Mouse (Mus musculus): ENCODE data around the gene Ttll12. TPM values are rescaled to one million over a fixed set of nuclear protein-coding genes. Genes with fewer than 3 reads are reported as not detected.

The Ttll12 gene
- polyA plus RNA-seq, 1 experiment, result 105 TPM

DNA sequence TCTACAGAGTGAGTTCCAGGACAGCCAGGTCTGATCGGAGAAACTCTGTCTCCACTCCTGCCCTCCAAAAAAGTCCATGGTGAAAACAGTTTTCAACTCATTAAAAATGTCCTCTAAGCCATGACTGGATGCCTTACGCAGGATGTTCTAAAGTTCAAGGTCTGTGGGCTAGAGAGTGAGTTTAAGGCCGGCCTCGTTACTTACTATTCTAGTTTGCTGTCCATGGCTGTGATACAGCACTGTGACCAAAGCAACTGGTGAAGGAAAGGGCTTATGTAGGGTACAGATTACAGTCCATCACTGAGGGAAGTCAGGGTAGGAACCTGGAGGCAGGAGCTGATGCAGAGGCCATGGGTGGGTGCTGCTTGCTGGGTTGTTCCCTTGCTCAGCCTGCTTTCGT lies 26.4 kb downstream of the Ttll12 start:
- Histone ChIP-seq H3K36me3 (ENCODE audit: control insufficient read depth, insufficient read depth, low read length) (peaks cover 15% of the 10 kb centered on the region), H3K4me1 (replicated peaks; ENCODE audit: control insufficient read depth, insufficient read depth, low read length) (peaks cover 15% of the 10 kb centered on the region), H3K27ac (ENCODE audit: control insufficient read depth, insufficient read depth, low read length) (no peak overlapping the region), H3K27me3 (ENCODE audit: control insufficient read depth, insufficient read depth, low read length) (no peaks in the 10 kb centered on the region), H3K4me3 (ENCODE audit: control insufficient read depth, insufficient read depth, low read length) (no peak overlapping the region)
- 97% methylated on average over 5 of the region's 5 CpGs for WGBS
- DNase-seq, result no peak
- TF ChIP-seq CTCF (IDR thresholded peaks at IDR 0.05; ENCODE audit: borderline replicate concordance, control insufficient read depth, extremely low read depth, insufficient read depth, low read length, poor library complexity), result no peak
- no peak for TF ChIP-seq POLR2A (IDR thresholded peaks at IDR 0.05; ENCODE audit: control insufficient read depth, extremely low read depth, insufficient read depth, low read length, poor library complexity)

DNA sequence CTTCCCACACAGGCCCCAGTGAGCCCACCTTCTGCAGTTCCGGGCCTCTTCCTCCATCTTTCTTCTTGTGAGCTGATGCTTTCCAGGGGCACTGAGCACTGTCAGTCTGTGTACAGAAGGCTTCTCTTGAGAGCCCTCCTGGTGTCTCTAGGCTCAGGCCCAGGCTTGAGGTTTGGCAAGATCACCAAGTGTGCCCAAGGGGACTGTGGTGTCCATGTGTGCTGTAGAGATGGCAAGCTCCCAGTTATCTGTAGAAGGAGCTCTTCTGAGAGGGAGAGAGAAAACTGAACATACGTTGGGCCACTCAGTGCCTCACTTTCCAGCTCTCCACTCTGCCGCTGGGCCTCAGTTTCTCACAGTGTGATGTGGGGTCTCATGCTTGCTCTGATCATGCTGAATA lies 27.2 kb downstream of the Ttll12 start:
- no peak for TF ChIP-seq POLR2A (IDR thresholded peaks at IDR 0.05; ENCODE audit: control insufficient read depth, extremely low read depth, insufficient read depth, low read length, poor library complexity)
- no peak for TF ChIP-seq CTCF (IDR thresholded peaks at IDR 0.05; ENCODE audit: borderline replicate concordance, control insufficient read depth, extremely low read depth, insufficient read depth, low read length, poor library complexity)
- no peak overlapping the region for H3K27ac ChIP-seq (ENCODE audit: control insufficient read depth, insufficient read depth, low read length)

DNA sequence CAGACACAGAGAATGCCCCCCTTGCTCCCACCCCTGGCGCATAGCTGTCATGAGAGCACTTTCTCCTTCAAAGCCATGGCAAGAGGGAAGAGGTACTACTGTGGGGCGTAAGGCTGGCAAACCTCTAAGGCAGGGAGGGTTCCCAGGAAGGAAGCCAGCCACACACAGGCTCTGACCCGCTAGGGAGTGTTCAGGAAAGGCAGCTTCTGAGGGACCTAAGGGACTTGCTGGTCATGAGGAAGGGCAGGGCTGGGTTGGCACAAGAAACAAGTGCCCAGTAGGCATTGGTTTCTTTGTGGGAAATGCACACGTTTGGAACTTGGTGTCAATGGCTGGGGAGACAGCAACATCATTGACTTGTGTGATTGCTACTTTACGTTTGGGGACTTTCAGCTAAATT lies 29.0 kb downstream of the Ttll12 start:
- no peak overlapping the region for H3K4me3 ChIP-seq (ENCODE audit: control insufficient read depth, insufficient read depth, low read length)
- 86% methylated on average over 5 of the region's 5 CpGs for WGBS
- TF ChIP-seq POLR2A (IDR thresholded peaks at IDR 0.05; ENCODE audit: control insufficient read depth, extremely low read depth, insufficient read depth, low read length, poor library complexity) (no peak), CTCF (IDR thresholded peaks at IDR 0.05; ENCODE audit: borderline replicate concordance, control insufficient read depth, extremely low read depth, insufficient read depth, low read length, poor library complexity) (no peak)
- peaks cover 21% of the 10 kb centered on the region for H3K4me1 ChIP-seq (replicated peaks; ENCODE audit: control insufficient read depth, insufficient read depth, low read length)
- H3K27me3 ChIP-seq (ENCODE audit: control insufficient read depth, insufficient read depth, low read length), result no peaks in the 10 kb centered on the region
- no peak overlapping the region for H3K27ac ChIP-seq (ENCODE audit: control insufficient read depth, insufficient read depth, low read length)
- no peak for DNase-seq
- H3K36me3 ChIP-seq (ENCODE audit: control insufficient read depth, insufficient read depth, low read length), result no peaks in the 10 kb centered on the region

More for the DNA sequence above, 27.2 kb downstream of the Ttll12 start:
- Histone ChIP-seq H3K27me3 (ENCODE audit: control insufficient read depth, insufficient read depth, low read length) (no peaks in the 10 kb centered on the region), H3K4me1 (replicated peaks; ENCODE audit: control insufficient read depth, insufficient read depth, low read length) (peaks cover 15% of the 10 kb centered on the region), H3K4me3 (ENCODE audit: control insufficient read depth, insufficient read depth, low read length) (no peak overlapping the region), H3K36me3 (ENCODE audit: control insufficient read depth, insufficient read depth, low read length) (peaks cover 13% of the 10 kb centered on the region)
- no peak for DNase-seq
- 97% methylated on average over 3 of the region's 3 CpGs for WGBS

DNA sequence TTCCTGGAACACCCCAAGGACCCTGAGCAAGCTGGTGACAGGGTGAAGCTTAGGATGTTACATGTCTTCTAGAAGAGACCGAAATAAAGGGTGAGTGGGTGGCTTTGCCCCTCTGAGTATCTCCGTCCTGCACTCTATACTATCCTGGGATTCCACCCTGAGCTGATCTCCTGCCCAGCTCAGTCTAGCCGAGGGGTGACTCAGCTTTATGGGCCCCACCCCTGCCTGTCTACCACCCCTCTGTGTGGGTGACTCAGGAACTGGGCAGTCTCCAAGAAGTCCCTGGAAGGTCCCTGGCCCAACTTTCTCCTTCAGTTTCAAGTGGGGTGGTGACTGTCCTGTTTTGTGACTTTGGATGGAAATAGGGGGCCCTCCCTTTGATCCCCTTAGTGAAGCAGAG lies 29.5 kb downstream of the Ttll12 start:
- no peaks in the 10 kb centered on the region for H3K36me3 ChIP-seq (ENCODE audit: control insufficient read depth, insufficient read depth, low read length)
- 80% methylated on average over 3 of the region's 3 CpGs for WGBS
- TF ChIP-seq CTCF (IDR thresholded peaks at IDR 0.05; ENCODE audit: borderline replicate concordance, control insufficient read depth, extremely low read depth, insufficient read depth, low read length, poor library complexity) (no peak), POLR2A (IDR thresholded peaks at IDR 0.05; ENCODE audit: control insufficient read depth, extremely low read depth, insufficient read depth, low read length, poor library complexity) (no peak)
- DNase-seq, result no peak
- H3K4me1 ChIP-seq (replicated peaks; ENCODE audit: control insufficient read depth, insufficient read depth, low read length), result peaks cover 21% of the 10 kb centered on the region
- no peaks in the 10 kb centered on the region for H3K27me3 ChIP-seq (ENCODE audit: control insufficient read depth, insufficient read depth, low read length)
- no peak overlapping the region for H3K27ac ChIP-seq (ENCODE audit: control insufficient read depth, insufficient read depth, low read length)
- no peak overlapping the region for H3K4me3 ChIP-seq (ENCODE audit: control insufficient read depth, insufficient read depth, low read length)

DNA sequence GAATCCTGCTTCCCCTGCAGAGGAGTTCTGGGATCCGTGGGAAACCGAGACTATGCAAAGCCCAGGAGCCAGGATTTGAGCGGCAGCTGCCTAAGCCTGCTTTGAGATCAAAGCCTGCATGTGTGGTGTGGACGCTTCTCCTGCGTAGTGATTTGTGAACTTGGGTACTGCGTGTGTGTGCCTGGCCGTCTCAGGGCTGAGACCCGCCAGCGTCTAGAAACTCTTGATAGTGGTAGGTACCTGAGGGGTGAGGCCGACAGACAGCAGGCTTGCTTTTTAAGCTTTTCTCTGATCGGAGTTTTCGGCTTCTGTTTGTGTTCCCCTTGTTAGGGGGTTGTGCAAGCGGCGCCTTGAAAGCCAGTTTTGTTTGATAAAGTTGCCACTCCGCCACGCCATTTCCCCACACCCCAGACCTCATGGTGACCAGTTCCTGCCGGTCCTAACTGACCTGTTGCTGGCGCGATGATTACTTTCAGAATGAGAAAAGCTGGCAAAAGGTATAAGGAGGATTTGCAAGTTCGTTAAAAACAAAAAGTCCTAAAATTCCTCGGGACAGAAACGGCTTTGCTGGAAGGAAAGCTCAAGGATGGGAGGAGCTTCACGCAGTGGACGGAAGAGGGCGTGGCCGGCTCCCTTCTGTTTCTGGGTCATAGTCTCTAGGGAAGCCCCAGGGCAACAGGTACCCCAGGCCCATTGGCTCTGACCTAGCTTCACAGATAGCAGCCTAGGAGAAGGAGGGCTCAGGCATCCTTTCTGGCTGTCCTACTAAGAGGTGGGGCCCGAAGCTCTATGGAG lies 30.9 kb downstream of the Ttll12 start:
- WGBS, result 2% methylated on average over 27 of the region's 27 CpGs
- peak overlapping the region; percentile 86 for H3K27ac ChIP-seq (ENCODE audit: control insufficient read depth, insufficient read depth, low read length)
- H3K4me3 ChIP-seq (ENCODE audit: control insufficient read depth, insufficient read depth, low read length), result peak overlapping the region; percentile 93
- H3K4me1 ChIP-seq (replicated peaks; ENCODE audit: control insufficient read depth, insufficient read depth, low read length), result peaks cover 21% of the 10 kb centered on the region
- H3K36me3 ChIP-seq (ENCODE audit: control insufficient read depth, insufficient read depth, low read length), result no peaks in the 10 kb centered on the region
- no peak for TF ChIP-seq CTCF (IDR thresholded peaks at IDR 0.05; ENCODE audit: borderline replicate concordance, control insufficient read depth, extremely low read depth, insufficient read depth, low read length, poor library complexity)
- TF ChIP-seq POLR2A (IDR thresholded peaks at IDR 0.05; ENCODE audit: control insufficient read depth, extremely low read depth, insufficient read depth, low read length, poor library complexity), result peak; percentile 32; the same call in 1 of the 2 replicates
- H3K27me3 ChIP-seq (ENCODE audit: control insufficient read depth, insufficient read depth, low read length), result no peaks in the 10 kb centered on the region
- DNase-seq, result peak; percentile 60

DNA sequence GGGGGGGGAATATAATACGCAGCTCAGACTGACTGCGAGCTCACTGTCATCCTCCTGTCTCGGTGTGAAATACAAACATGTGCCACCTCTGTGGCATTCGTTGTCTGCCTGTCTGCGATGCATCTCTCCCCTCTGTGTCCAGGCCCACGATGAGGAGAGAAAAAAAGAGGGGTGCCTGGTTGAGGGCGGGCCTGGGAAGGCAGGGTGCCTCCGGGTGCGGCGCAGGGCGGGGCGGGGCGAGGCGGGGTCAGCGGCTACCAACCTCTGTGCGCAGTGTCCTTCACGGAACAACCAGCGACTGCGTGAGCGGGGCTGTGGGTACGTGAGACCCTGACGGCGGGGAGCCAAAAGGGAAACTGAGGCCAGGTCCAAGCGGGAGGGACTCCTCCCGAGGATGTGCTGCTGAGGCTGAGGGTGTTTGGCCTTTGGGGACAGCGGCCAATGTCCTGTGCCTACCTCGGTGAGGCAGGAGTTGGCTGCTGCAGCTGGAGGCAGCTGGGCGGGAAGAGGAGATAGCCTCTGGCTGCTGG lies 31.6 kb downstream of the Ttll12 start, which contains the start of the genes Tspo and Mcat:
Gene Tspo, plus strand, starts transcription at position 266 of the 530 bp plus-strand sequence.
Gene Mcat, minus strand, starts transcription at position 461 of the 530 bp plus-strand sequence.
- Histone ChIP-seq H3K27ac (ENCODE audit: control insufficient read depth, insufficient read depth, low read length) (peak within 1 kb of the TSS; percentile 86), H3K27me3 (ENCODE audit: control insufficient read depth, insufficient read depth, low read length) (no peaks in the 10 kb centered on the region), H3K4me1 (replicated peaks; ENCODE audit: control insufficient read depth, insufficient read depth, low read length) (peaks cover 21% of the 10 kb centered on the region), H3K4me3 (ENCODE audit: control insufficient read depth, insufficient read depth, low read length) (peak within 1 kb of the TSS; percentile 93), H3K36me3 (ENCODE audit: control insufficient read depth, insufficient read depth, low read length) (no peaks in the 10 kb centered on the region)
- TF ChIP-seq POLR2A (IDR thresholded peaks at IDR 0.05; ENCODE audit: control insufficient read depth, extremely low read depth, insufficient read depth, low read length, poor library complexity), result peak; percentile 56
- TF ChIP-seq CTCF (IDR thresholded peaks at IDR 0.05; ENCODE audit: borderline replicate concordance, control insufficient read depth, extremely low read depth, insufficient read depth, low read length, poor library complexity), result peak; percentile 34; the same call in 1 of the 2 replicates
- under 1% methylated on average over 28 of the region's 28 CpGs for WGBS
- DNase-seq, result peak; percentile 79
